Mouse (Mus musculus) stomach, embryonic 15.5 days (tissue): ENCODE measurements around the gene Rras2. TPM values are rescaled to one million over a fixed set of nuclear protein-coding genes. Genes with fewer than 3 reads are reported as not detected.

Source experiments
- ATAC-seq: fragments of 200-750 bp; cut with Nextera tagmentation; 2 replicates; pipeline ENCODE4 v1.8.0; 2017; ENCODE audit warnings: low read depth, moderate number of reproducible peaks, moderate TSS enrichment; ENCODE audit not compliant: insufficient read depth, low FRiP score
- H3K27ac ChIP-seq: fragments of 300-500 bp; sonication (generic); 2 replicates; pipeline ENCODE4 v1.5.1; 2015; ENCODE audit warnings: mild to moderate bottlenecking, inconsistent platforms
- H3K27me3 ChIP-seq: fragments of 300-500 bp; sonication (generic); replicated peaks from 2 replicates; pipeline ENCODE4 v1.6.1; 2015; ENCODE audit warnings: inconsistent platforms
- H3K36me3 ChIP-seq: fragments of 300-500 bp; sonication (generic); 2 replicates; pipeline ENCODE4 v1.6.1; 2015; ENCODE audit warnings: inconsistent platforms
- H3K4me1 ChIP-seq: fragments of 300-500 bp; sonication (generic); 2 replicates; pipeline ENCODE4 v1.6.1; 2015; ENCODE audit warnings: inconsistent platforms
- H3K4me2 ChIP-seq: fragments of 300-500 bp; sonication (generic); 2 replicates; pipeline ENCODE4 v1.6.1; 2015; ENCODE audit warnings: mild to moderate bottlenecking, inconsistent platforms
- H3K4me3 ChIP-seq: fragments of 300-500 bp; sonication (generic); replicated peaks from 2 replicates; pipeline ENCODE4 v1.5.1; 2015; ENCODE audit warnings: inconsistent platforms
- H3K9ac ChIP-seq: fragments of 300-500 bp; sonication (generic); 2 replicates; pipeline ENCODE4 v1.6.1; 2015; ENCODE audit warnings: inconsistent platforms
- H3K9me3 ChIP-seq: fragments of 300-500 bp; sonication (generic); 2 replicates; pipeline ENCODE4 v1.6.1; 2016; ENCODE audit warnings: inconsistent platforms
- WGBS: fragments of 180-500 bp; shearing (Covaris S2); methylation state at CpG from one replicate; pipeline ENCODE4 v1.1.7; 2015; 5-methylcytosine and 5-hydroxymethylcytosine counted together
- polyA plus RNA-seq: library from polyadenylated mRNA; unstranded; fragments of >200 nt; fragmentation: Nextera tagmentation; extraction: Ambion mirVana; gene quantifications from 2 replicates; pipeline ENCODE4 v1.2.1, GENCODE M21; 2015

The Rras2 gene
- polyA plus RNA-seq, 1 experiment from 2014 or later = 28.5 TPM

DNA sequence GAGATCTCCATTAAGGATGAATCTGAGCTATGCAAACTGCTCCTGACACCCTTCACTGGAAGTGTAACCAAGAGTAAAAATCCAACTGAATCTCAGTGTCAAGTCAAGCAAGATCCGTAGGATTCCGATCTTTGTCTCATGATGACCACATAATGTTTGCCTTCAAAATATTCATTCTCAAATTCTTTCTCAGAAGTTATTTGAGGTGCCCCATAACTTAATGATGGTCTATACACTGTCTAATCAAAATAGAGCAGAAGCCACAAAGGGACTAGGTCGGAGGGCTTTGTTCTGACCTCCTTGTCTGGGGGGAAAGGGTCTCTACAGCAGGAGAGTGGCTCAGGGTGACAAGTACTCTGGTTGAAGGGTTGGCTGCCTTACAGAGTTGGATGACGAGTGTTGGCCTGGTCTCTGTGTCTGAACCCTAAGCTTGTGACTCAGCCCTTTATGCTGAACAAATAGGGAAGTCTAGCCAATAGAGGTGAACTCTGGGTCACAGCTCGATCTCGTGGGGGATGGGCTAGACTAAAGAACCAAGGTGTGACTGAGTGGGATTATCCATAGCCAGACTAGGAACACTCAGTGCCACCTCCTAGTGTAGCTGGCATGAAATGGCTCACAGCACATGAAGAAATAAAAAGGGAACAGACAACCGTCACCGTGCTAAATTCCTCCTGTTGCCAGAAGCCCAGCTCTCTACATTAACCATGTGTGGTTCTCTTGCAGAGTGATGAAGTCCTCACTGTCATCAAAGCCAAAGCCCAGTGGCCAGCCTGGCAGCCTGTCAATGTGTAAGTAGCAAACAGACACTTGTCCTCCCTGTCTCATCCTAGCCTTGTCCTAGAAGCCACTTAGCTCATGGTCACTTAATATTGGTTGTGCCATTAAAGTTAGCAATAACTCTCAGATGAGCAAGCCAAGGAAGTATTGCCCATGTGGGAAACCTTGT, 101.3 kb downstream of the Rras2 start:
- Histone ChIP-seq H3K9ac (no peak overlapping the region), H3K9me3 (no peaks in the 10 kb centered on the region), H3K36me3 (no peaks in the 10 kb centered on the region), H3K4me3 (no peak overlapping the region), H3K27ac (no peak overlapping the region), H3K4me1 (peaks cover 3% of the 10 kb centered on the region; the same call in 1 of the 2 replicates), H3K27me3 (no peaks in the 10 kb centered on the region), H3K4me2 (no peak overlapping the region)
- ATAC-seq = 0 out of 2 replicates have a peak, but pooled peaks have one; percentile 56
- whole genome bisulfite sequencing = 71% methylated on average over 8 of the region's 8 CpGs

DNA sequence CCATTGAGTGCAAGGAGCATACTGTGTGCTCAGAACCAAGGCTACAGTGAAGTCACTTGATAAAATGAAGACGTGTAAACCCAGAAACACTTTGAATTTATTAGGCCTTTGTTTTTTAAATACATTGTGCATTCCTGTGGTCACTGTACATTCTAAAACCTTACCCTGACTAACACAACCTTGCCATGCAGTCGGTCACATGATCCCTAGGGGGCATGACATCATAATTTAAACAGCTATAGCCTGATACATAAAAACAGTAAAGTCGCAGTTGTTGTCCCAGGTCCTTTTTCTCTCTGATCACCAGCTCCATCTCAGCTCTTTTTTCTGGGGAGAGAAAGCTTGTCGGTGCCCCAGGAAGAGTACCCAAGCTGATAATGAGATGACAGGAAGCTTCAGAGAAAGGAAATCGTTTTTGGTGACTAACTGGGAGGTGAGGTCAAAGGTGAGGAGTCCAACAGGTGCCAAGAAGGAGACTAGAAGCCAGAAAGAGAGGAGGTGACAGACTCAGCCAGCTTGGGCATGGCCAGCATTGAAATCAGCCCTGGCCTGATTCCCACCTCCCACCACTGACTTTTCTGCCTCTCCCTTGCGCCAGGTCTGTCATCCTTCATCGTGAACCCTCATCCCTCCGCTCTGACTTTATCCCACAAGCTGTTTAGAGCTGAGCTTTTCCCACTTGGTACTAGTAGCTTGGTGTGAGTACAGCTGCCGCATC, 105.7 kb downstream of the Rras2 start:
- no peak overlapping the region for H3K9ac ChIP-seq
- no peaks in the 10 kb centered on the region for H3K9me3 ChIP-seq
- H3K27me3 ChIP-seq = no peaks in the 10 kb centered on the region
- no peak for ATAC-seq
- no peaks in the 10 kb centered on the region for H3K36me3 ChIP-seq
- no peak overlapping the region for H3K27ac ChIP-seq
- no peak overlapping the region for H3K4me2 ChIP-seq
- 57% methylated on average over 9 of the region's 9 CpGs for WGBS
- H3K4me3 ChIP-seq = no peak overlapping the region
- H3K4me1 ChIP-seq = no peaks in the 10 kb centered on the region

DNA sequence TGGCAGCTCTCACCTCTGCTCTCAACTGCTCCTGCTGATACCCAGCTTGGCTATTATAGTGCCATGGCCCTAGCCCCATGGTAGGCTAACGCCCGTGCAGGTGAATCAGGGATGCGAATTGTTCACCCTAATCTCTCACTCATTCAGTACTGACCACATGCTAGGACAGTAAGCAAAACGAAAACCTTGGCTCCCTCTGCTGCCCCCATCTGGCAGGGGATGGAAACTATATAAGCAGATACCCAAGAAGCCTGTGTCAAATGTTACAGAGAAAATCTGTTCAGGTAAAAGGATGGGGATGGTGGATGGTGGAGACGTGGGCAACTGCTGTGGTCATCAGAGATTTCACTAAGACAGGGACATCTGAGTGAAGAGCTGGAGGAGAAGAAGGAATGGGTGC, 110.0 kb downstream of the Rras2 start:
- WGBS = 65% methylated on average over 5 of the region's 5 CpGs
- Histone ChIP-seq H3K4me2 (no peak overlapping the region), H3K4me1 (no peaks in the 10 kb centered on the region), H3K27ac (no peak overlapping the region), H3K9me3 (no peaks in the 10 kb centered on the region), H3K9ac (no peak overlapping the region), H3K27me3 (no peaks in the 10 kb centered on the region), H3K36me3 (no peaks in the 10 kb centered on the region), H3K4me3 (no peak overlapping the region)
- no peak for ATAC-seq

DNA sequence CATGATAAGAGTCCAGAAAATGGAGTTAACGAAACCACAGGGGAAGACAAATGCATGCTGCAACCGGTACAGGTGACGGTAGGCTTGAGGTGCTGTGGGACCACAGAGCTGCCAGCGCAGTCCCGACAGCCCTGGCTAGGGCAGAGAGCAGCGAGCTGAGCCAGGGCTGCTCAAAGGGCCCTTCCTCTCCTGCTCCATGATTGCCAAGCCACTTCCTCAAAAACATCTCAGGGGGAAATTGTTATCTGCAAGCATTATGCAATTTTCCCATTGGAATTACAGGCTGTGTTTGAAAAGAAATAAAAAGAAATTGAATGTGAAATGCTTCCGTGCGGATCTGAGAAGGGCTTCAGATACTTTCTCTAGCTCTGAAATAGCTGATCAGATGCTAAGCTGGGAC, 111.1 kb downstream of the Rras2 start:
- Histone ChIP-seq H3K9me3 (no peaks in the 10 kb centered on the region), H3K4me3 (no peak overlapping the region), H3K36me3 (no peaks in the 10 kb centered on the region), H3K4me2 (no peak overlapping the region), H3K27ac (no peak overlapping the region), H3K9ac (no peak overlapping the region), H3K4me1 (no peaks in the 10 kb centered on the region), H3K27me3 (no peaks in the 10 kb centered on the region)
- WGBS = 89% methylated on average over 8 of the region's 8 CpGs
- no peak for ATAC-seq

DNA sequence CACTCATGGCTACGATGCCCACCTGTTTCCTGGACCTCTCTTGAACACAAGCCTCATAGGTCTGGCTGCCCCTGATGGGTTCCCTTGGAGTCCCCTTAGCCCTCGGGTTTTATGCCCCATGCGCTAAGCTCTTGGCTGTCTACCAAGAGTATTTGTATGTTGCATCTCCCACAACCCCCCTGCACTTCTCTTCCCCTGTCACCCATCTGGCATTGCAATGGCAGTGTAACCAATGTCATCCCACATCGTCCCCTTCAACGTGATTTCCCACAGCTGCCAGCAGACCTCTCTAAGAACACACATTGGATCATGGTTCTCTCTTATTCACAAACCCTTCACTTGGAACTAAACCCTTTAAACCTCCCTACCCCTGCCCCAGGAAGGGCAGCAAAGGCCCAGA, 112.1 kb downstream of the Rras2 start:
- ATAC-seq = no peak
- no peaks in the 10 kb centered on the region for H3K27me3 ChIP-seq
- H3K9me3 ChIP-seq = no peaks in the 10 kb centered on the region
- no peak overlapping the region for H3K9ac ChIP-seq
- H3K4me3 ChIP-seq = no peak overlapping the region
- H3K4me1 ChIP-seq = no peaks in the 10 kb centered on the region
- 67% methylated on average over 5 of the region's 5 CpGs for WGBS
- no peaks in the 10 kb centered on the region for H3K36me3 ChIP-seq
- no peak overlapping the region for H3K27ac ChIP-seq
- no peak overlapping the region for H3K4me2 ChIP-seq

DNA sequence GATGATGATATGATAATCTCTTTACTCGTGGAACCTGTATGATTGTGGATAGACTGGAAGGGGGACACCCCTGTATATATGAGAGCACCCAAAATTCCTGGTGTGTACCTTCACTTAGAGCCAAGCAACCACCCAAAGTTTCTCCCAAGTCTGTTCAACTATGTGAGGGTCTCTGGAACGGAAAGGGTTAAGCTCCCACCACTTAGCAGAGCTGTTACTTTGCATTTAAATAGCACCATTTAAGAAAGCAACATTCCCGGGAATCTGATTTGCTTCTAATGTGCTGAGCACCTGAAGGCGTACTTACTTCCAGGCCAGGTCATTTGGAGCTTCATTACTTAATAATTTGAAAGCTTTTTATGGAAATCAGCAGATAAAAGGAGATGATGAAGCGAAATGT, 113.4 kb downstream of the Rras2 start:
- Histone ChIP-seq H3K9me3 (no peaks in the 10 kb centered on the region), H3K4me2 (no peak overlapping the region), H3K9ac (no peak overlapping the region), H3K4me3 (no peak overlapping the region), H3K36me3 (no peaks in the 10 kb centered on the region), H3K27ac (no peak overlapping the region), H3K27me3 (no peaks in the 10 kb centered on the region), H3K4me1 (no peaks in the 10 kb centered on the region)
- WGBS = 22% methylated on average over 5 of the region's 5 CpGs
- ATAC-seq = no peak

DNA sequence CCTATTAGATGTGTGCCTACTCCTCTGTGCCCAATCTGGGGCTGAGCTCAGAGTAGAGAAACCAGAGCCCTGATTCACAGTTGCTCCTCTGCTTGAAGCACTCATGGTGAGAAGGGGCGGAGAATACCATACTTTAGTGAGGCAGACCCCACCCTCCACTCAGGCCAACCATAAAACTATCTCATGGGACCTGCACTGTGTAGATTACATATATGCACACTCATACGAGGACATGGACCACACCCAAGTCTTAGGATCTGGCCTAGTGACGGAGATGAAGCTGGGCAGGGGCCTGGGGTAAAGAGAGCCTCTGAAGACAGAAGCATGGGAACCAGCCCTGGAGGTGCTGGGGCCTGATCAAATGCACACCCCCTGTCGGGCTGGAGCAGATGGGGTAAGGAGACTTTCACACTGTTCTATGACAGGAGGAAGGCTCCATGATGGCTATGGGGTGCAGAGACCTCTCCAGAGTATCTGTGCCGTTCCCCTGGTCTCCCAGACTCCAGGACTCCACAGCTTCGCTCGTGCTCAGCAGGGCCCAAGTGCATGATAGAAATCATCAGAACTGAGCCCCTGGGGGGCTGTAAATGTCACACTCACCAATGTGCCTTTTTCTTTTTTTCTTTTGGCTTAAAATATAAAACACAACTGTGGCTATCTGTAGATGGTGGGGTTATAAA, 119.8 kb downstream of the Rras2 start:
- no peak overlapping the region for H3K27ac ChIP-seq
- no peak overlapping the region for H3K9ac ChIP-seq
- no peaks in the 10 kb centered on the region for H3K4me1 ChIP-seq
- no peaks in the 10 kb centered on the region for H3K9me3 ChIP-seq
- H3K36me3 ChIP-seq = no peaks in the 10 kb centered on the region
- no peak overlapping the region for H3K4me3 ChIP-seq
- H3K27me3 ChIP-seq = no peaks in the 10 kb centered on the region
- WGBS = 69% methylated on average over 7 of the region's 7 CpGs
- H3K4me2 ChIP-seq = no peak overlapping the region
- peak; percentile 70; the same call in 1 of the 2 replicates for ATAC-seq

Other genes with a start within 250 kb of the Rras2 start
- 111 and 127 TPM in 2 replicates for gene Copb1, start 136.9 kb upstream of the Rras2 start, polyA plus RNA-seq
- 378 and 379 TPM in 2 replicates for gene Psma1, start 158.3 kb upstream of the Rras2 start, polyA plus RNA-seq